Mouse (Mus musculus): ENCODE measurements around the gene Sik3.

DNA sequence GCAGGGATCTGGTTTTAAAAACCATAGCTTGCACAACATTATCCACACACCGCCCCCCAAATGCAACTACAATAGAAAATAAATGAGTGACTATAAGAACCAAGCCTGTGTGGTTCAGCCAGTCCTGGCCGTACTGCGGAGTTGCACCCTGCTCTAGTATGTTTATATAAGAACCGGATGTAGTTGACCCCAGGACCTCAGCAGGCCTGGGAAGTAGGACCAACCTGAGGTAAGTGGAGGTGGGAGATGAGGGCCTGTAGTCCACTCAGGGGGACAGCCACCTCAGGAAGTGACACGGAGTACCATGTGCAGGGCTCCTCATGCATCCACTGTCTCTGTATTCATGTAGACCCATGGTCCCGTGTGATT is 194.9 kb downstream of the Sik3 start:
- no peak for TF ChIP-seq CTCF (IDR thresholded peaks at IDR 0.05; ENCODE audit: control insufficient read depth, insufficient read depth, insufficient read length)
- no peak for TF ChIP-seq MYOG (IDR thresholded peaks at IDR 0.05; ENCODE audit: control insufficient read depth, extremely low read depth, insufficient read length)
- no peak for TF ChIP-seq MAX (IDR thresholded peaks at IDR 0.05)
